Mouse (Mus musculus): Measurements from ENCODE around the gene Spata5. TPM values are rescaled to one million over a fixed set of nuclear protein-coding genes. Genes with fewer than 3 reads are reported as not detected.
"Not testable (repeated sequence)": the region's sequence is repeated elsewhere in the genome, so short reads cannot be mapped to it uniquely, and the experiment has no call there.

The Spata5 gene
- total RNA-seq, 1 experiment from 2014 or later: 32.2 TPM

DNA sequence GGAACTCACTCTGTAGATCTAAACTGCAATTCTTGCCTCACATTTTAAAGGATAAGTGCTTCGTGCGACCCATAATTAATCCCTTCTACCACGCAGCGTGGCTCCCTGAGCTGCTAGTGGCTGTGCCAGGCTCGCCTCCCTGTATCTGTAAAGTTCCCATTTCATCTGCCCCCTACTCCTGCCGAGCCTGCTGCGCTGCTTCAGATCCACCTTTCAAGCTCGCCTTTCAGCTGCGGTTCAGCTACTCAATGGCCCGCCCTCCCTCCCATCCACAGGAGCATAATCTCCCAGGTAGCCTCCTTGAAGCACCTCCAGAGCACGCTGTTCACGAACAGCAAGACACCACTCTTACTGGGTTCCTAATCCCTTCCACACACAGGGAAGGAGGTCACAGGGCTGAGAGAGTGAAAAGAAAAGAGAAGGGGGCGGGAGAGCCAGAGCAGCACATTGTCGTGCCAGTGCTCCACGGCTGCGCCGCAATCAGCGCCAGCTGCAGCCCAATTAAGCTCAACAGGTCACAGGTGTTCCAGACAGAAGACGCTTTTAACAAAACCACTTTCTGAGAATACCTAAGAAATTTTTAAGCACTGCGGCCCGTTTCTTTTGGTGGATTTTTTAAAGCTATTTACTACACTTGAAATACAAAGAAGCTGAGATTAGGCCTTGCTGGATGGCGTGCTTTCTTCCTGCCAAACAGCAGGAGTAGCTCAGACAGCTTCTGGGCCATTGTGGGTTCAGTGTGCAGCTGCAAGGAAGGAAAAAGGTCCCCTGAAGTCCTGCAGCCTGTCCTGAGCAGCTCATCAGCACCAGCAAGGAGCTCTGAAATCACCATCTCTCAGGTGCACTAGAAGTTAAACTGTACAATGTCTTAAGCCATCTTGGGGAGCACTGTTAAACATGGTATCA lies 150.2 kb downstream of the Spata5 start:
- no peak for DNase-seq

DNA sequence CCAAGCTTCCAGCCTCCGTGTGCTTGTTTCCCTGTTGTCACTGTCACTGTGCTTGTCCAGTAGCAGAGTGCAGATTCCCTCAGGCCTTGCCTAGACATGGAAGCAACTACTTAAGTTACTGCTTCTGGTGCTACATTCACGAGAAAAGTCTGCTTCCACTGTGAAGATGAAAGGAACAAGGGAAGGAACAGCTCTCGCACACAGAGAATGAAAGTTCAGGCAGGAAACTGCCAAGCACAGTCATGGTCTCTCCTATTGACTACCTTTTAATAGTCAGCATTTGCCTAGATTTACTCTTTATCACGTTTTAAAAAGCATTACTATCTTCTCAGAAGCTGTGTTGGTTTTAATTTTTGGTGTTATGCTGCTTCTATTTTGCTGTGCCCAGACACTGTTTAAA lies 151.9 kb downstream of the Spata5 start:
- DNase-seq: no peak

DNA sequence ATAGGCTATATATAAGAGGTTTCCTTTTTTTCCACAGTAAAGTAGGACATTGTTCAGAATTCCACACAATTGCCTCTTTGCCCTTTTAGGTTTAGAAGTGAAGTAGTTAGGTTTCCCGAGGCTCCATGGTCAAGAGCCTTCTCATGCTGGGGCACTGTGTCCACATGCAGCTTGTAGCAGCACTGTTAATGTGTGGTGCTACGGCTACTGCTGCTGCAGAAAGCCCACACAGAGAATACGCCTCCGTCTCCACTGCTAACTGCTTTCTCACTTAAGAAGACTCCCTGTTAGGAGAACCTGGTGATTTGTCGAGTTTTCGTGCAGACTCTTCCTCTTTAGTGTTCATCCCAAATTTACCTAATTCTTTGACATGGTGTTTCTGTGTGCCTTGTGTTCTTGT lies 152.4 kb downstream of the Spata5 start:
- DNase-seq: no peak

DNA sequence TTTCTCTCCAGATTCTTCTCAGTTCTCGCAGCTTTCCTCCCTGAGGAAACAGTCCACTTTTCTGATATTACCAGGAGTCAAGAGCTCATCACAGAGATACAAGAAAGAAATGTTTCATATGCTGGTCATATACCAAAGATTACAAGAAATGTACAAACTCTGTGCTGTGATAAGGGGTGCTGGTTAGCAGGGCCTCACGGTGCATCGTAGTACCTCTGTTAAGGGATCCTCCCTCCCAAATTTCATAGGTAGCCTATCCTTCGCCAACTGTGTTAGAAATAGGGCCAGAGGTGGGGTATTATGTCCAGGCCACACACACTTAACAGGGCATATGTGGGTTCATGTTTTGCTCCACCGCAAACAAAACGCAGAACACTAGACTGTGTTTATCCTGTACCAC lies 157.1 kb downstream of the Spata5 start:
- DNase-seq: no peak

DNA sequence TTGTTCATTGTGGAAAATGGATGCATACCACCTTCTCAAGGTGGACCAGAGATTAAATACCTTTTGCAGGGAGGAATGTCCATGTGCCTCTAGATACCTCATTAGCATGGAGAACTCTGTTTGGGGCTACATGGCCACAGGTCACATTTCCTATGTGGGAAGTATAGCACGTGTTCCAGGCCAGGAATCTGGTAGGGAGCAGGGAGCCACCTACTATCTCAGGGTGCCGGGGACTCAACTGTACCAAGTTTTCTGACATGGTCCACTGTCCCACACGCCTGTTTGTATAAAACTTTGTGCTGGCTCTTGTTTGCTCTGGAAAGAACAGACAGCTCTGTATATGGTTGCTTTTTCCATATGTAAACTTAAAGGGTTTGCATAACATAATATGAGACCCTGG lies 158.0 kb downstream of the Spata5 start:
- no peak for DNase-seq

DNA sequence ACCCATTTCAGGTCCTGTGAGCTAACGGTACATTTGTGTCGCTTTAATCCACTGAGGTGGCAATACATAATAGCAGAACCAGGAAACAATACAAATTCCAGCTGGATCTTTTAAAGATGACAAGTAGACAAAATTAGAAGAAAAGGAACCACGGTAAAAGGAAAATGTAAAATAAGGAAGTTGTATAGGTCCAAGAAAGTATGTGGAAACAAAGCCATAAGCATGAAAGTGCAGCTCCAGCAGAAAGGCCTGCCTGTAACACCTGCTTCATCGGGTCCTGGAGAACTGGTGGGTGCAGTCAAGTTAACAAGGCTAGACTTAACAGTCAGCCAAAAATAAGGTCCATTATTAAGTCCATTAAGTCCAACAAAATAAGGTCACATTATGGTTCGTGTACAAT lies 164.9 kb downstream of the Spata5 start:
- no peak for DNase-seq

DNA sequence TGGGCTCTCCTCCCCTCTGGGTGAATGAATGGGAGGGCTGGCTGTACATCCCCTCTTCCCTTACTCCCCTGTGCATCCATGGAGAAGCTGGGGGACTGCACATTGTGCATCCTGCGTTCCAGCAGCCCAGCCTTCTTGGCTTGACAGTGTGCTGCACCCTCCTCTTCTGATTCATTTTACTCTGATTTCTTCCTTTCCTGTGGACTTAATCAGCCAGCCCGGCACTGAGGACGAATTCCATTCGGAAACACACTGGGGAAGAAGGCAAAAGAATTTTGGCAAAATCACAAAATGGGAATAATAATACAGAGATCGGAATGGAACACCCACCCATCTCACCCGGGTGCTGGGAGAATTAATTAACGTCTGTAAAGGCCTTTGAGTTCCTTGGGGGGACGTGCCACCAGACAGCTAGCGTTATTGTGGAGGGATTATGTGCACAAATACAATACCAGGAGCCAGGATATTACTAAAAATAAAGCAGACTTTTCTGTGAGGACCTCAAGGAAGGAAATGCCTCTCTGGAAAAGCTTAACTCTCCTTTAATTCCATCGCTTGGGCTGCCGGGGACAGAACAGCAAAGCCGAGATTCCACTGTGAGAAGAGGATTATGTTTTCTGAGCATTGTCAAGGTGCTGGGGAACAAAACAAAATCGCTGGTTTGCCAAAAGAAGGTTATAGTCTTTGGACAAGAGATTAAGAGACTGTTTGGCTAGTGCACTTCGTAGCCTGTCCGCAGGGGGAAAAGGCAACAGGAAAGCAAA lies 166.5 kb downstream of the Spata5 start:
- DNase-seq: no peak

DNA sequence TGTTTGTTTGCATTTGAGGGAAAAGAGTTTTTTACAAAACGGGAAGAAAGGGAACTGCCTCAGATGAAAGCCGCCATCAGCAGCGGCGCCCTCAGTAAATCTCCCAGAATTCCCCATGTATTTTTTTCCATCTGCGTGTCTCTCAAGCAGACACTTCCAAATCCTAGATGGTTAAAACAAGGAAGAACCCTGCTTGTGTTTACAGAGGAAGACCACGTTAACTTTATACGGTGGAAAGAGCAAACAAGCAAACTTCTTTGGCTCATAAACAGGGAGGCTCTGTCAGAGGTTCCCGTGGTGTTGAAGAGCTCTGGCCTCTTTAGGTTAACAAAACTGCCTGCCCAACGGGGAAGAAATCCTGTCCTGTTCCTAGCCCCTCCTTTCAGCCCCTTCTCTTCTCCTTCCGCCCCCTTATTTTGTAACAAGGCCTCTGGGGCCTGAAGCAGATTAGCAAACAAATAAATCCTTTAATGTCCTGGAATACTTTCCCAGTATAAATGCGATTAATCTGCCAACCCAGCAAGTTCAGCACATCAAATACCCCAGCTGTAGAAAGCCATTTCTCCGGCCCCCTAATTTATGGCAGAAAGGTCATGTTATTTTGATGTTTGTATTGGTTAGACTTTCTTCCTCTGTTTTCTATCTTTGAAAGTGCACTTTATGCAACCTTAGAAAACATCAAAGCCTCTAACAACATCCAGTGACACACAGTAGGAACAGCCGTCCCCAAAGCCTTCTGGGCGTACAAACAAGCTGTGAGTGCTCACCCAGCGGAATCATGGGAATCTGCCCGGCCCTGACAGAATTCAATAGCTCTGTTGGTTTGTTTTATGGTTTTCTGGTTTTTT lies 167.3 kb downstream of the Spata5 start:
- no peak for DNase-seq

DNA sequence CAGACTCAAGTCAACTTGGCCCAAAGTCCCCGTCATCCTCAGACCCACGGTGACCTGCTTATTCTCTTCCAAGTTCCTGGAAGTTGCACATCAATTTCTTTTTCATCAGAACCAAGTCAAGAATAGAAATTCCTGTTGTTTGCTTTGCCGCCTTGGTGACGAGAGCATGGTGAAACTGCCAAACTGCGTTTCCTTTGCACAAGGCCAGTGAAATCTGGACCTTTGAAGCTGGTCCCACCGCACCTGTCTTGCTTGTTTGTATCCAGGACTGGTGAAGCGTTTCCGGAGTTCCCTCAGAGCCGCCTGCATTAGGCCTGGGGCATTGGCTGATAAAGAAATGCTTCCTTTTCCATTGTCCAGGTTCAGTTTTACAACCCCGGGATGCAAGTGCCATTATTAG lies 176.0 kb downstream of the Spata5 start:
- peak; percentile 44 for DNase-seq

DNA sequence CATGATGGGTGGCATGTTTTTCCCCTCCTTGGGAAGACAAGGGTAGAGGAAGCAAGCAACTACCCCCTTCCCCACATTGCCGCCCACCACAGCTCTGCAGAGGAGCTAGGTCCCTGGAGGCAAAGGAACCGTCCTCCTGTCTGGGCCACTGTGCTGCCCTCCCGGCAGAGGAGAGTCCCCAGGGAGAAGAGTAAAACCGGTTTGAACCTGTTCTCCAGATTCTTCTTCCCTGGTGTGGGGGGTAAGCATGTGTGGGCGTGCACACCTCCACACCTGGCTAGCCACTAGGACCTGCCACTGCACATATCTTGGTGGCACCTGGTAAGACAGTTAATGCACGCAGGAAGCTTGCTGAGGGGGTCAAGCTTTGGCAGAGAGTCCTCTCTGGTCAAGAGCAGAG lies 176.8 kb downstream of the Spata5 start:
- DNase-seq: no peak

DNA sequence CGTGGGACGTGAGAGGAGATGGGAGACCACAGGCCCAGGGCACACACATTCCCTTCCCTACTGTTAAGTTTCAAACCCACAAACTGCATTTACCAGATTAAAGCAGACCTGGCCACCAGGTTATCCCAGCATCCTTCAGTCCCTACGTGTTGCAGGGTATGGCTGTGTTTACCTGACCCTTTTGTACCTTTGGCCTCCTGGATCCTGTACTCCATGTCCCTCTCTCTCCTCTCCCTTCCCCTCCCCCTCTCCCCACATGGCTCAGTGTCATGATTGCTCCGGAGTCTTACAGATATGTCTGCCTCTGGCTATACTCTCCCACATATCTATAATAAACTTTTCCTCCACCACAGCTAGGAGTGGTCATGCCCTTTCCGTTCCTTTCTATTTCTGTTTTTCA lies 177.5 kb downstream of the Spata5 start:
- DNase-seq: no peak

DNA sequence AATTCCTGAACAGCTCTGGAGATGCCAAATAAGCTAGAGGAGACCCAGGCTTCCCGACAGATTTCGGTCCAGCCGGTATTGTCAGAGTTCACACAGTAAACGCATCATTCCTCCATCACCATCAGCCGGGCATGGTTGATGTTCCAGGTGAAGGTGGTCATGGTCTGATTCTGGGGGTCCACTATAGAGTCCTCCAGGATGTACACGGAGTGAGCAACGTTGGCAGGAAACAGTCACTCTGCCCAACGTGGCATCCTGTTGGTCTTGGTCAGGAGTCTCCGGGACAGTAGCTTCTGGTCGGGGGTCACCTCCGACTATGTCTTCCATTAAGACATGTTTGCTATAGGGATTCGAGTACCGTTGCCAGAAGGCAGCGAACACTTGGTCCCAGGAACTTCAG lies 179.9 kb downstream of the Spata5 start:
- DNase-seq: not testable (repeated sequence)

DNA sequence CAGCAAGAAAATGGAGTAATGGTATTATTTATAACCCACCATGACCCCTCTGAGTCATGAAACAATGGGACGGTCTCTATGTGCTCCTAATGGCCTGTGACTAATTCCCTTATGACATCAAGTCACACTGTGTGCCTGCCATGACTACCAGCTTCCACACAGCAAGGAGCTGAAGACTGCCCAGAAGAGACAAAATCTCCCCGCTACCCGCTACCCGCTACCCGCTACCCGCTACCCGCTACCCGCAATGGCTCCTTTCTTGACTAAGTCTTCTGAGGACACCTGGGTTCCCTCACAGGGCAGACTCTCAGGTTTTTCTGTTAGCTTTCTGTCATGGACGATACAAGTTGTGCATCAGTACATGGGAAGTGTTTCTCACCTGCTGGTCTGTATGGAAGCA lies 182.7 kb downstream of the Spata5 start:
- DNase-seq: no peak

DNA sequence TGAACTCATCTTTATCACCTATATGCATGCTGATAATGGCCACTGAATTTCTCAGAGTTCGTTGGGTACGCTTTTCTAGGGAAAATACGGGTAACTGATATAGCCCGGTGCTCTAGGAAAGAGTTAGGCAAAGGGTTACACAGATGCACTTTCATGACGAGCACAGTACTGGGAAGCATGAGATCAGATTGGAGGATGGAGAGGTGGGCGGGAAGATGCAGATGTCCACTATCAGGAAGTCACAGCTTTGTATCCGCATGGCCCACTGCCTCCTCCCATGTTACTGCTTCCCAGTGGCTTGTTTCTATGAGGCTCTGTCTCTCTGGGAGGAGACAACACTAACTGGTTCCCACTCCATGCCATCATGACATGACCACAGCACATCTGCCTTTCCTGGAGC lies 183.2 kb downstream of the Spata5 start:
- no peak for DNase-seq

DNA sequence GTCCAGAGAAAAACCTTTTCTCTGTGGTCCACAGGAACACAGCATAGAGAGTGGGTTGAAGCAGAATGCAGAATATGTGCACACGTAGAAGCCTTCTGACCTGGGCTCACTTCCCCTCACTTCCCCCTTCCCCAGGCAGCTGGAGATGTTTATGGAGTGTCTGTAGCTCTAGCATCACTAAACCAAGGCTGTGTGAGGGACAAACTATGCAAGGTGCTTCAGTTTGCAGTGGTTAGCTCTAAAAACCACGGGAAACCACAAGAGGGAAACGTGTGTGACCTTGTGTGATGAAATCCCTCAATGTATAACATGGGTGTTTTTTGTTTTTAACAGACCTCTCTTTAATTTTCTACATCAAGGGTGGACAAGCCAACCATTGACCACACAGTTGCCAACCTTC lies 183.8 kb downstream of the Spata5 start:
- DNase-seq: no peak

DNA sequence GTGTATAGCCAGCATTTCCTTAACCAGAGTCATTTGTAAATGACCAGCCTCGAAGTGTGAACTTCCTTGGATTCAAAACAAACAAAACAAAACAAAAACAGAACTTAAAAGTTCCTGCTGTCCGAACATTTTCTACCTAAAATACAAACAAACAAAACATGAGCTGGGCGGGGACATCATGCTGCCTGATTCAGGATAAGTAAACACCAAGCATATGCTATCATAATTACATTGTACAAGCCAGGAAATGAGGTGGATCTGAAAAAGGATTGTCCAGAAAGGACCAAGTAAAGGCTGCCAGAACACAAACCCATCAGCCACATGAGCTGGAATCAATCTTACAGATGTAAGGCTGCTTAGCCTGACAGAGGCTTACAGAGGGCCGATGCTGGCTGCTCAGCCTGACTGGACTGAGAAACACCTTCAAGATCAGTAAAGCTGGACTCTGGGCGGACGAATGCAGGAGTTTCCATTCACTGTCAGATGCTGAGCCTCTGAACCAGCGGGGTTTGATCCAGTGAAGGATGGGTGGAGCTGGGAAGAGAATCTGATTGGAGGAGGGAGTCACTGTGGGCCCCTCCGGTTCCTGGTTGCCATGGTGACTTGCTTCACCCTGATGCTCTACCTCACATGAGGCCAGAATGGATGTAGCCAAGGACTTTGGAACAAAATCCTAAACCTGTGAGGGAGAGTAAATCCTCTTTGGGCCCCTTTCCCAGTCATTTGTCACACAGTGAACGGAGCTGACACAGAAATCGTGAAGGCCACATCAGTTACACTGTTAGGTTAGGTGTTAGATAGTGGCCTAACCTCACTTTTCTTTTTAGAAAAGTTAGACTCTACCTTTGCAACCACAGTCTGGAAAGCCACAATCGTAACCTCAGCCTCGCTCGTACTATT lies 185.5 kb downstream of the Spata5 start:
- DNase-seq: no peak

DNA sequence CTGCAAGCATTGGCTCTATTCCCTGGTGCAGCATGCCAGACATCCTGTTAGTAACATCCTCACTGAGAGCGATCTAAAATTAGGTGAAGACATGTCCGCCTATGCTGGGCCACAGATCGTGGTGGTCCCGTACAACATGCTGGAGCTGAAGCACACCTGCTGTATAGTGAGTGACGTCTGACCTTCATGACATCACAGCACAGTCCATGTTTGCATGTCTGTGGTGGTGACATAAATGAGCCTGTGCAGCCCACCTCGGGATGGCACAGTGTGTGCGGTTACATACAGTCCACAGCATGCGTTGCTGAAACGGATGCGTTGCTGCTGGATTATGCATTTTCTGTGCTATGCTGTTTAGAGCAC lies 186.2 kb downstream of the Spata5 start:
- DNase-seq: no peak

DNA sequence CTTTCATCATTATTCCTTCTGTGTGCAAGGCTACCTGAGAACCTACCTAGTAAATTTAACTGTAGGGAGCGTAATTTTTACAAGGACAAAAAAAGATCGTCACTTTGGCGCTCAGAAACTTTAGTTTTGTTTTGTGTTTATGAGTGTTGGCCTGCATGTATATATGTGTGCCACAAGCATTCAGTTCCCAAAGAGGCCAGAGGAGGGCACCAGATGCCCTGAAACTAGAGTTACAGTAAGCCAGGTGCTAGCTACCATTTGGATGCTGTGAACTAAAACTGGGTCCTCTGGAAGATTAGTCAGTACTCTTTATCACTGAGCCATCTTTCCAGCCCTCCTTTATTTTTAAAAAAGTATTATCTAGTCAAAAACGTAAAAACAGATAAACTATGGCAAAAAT lies 189.2 kb downstream of the Spata5 start:
- DNase-seq: no peak

DNA sequence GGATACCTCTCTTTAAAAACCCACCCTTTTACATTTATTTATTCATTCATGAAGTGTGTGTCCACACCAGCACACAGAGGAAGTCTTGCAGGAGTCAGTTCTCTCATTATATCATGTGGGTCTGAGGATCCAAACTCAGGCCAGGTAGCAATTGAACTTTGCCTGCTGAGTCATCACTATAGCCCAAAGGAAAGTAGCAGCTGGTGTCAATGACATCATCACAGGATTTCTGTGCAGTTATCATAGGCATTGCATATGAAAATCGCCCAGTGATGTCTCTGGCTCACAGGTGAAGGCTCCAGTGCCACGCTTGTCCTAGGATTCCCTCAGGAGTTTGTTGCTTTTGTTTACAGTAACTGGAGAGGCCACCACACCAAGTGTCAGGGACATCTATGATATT lies 191.0 kb downstream of the Spata5 start:
- DNase-seq: no peak

DNA sequence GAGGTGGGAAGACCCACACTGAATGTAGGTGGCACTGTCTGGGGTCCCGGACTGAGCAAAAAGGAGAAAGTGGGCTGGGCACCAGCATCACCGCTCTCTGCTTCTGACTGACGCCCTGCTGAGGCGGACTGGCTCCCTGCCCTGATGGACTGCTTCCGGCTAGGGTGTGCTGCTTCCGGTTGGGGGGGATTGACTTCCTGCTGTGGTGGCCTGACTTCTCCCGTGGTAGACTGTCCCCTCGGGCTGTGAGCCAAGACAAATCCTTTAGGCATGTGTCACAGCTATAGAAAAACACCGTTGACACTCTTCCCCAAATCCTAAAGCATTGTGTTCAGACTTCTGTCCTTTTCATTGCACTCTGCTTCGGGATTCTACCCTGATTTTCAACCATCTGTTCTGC lies 194.0 kb downstream of the Spata5 start:
- peak; percentile 65 for DNase-seq

DNA sequence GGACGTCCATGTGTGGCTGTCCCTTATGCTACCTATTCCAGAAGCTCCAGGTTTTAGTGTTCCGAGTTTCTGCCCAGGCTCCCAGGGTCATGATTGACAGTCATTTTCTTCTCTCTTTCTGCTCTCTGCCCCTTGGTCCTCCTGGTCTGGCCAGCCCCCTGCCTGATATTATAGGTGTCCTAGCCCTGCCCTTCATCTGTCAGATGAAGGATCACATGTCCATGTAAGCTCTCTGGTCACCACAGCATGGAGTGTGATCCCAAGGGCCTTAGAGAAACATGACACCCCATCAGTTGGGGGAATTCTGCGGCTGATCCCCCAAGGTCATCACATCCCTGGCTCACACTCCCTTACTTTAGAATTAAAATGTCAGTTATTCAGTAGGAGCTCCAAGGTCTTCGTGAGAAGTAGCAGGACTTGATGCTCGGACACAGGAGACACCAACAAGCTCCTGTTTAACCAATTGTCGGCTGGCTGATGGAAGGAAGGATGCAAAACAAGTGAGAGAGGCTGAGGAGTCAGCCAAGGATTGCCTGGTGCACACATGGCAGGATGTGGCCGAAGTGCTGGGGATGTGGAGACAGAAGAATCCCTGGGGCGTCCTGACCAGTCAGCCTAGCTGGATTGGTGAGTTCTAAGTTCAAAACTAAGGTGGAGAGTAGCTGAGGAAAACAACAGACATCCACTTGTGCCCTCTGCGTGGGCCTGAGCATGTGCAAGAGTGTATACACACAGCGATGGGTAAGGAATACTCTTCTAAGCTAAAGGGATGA lies 195.4 kb downstream of the Spata5 start:
- DNase-seq: no peak
